Mouse (Mus musculus) left cerebral cortex, postnatal 4 days (tissue): ENCODE measurements around the gene Ikbkg. TPM values are rescaled to one million over a fixed set of nuclear protein-coding genes. Genes with fewer than 3 reads are reported as not detected.
"Not testable (repeated sequence)": the region's sequence is repeated elsewhere in the genome, so short reads cannot be mapped to it uniquely, and the experiment has no call there.

Experiments
- DNase-seq: peaks from one replicate; pipeline ENCODE4 v3.0.0-alpha.2; 2022
- intact Hi-C: fragments of 180-260 bp; cut with DNase I; formaldehyde crosslinking; loops from one replicate; pipeline ENCODE4 v1.15.1; 2025
- total RNA-seq, 2 experiments: library from RNA; stranded (reverse); gene quantifications; 2 replicates each; pipeline ENCODE4 v1.2.3; 2021

Ikbkg gene
- total RNA-seq = 10 to 100 TPM; 25.9 to 34.0 TPM

- intact Hi-C loops = loop anchor here (5.0 kb wide), 1 partner anchor 65 kb away; the partner anchor contains the start of gene Plxna3
- DNase-seq = peak; percentile 85
These were observed at the start of gene Ikbkg, which contains the start of gene Fam3a for GRCm38 (mm10) chrX:74392535-74393443. Ikbkg (plus strand) TSS chrX:74393290. Fam3a (minus strand) TSS chrX:74393272.

GRCm38 (mm10) chrX:74352645-74353466 is 40.2 kb upstream of the Ikbkg start:
- intact Hi-C loops = no loop called here
- DNase-seq = no peak

- intact Hi-C loops = no loop called here
- peak; percentile 84 for DNase-seq
These were observed 39.7 kb upstream of the Ikbkg start, which contains the start of gene Lage3 for GRCm38 (mm10) chrX:74353467-74353770. Lage3 (minus strand) TSS chrX:74353618.

- intact Hi-C loops, DNase-seq: not testable (repeated sequence)
These were observed 36.0 kb upstream of the Ikbkg start for GRCm38 (mm10) chrX:74357069-74357468.

GRCm38 (mm10) chrX:74359171-74359570 is 33.9 kb upstream of the Ikbkg start:
- intact Hi-C loops = no loop called here
- no peak for DNase-seq

- intact Hi-C loops = no loop called here
- DNase-seq = no peak
These were observed 25.6 kb upstream of the Ikbkg start for GRCm38 (mm10) chrX:74367512-74367911.

GRCm38 (mm10) chrX:74368209-74368909 is 24.7 kb upstream of the Ikbkg start:
- peak; percentile 65 for DNase-seq
- intact Hi-C loops = no loop called here

GRCm38 (mm10) chrX:74372888-74373549 is 20.1 kb upstream of the Ikbkg start, which contains the start of the genes Ubl4a and Slc10a3:
Ubl4a (minus strand) TSS chrX:74373218.
Slc10a3 (minus strand) TSS chrX:74373349.
- peak; percentile 78 for DNase-seq
- intact Hi-C loops = loop anchor here (2.0 kb wide), 1 partner anchor 50 kb away; no protein-coding TSS in a partner anchor

GRCm38 (mm10) chrX:74384451-74384850 is 8.6 kb upstream of the Ikbkg start:
- intact Hi-C loops = no loop called here
- DNase-seq = no peak

- intact Hi-C loops = no loop called here
- no peak for DNase-seq
These were observed 4.9 kb upstream of the Ikbkg start for GRCm38 (mm10) chrX:74388153-74388552.

- intact Hi-C loops = no loop called here
- no peak for DNase-seq
These were observed 7.0 kb downstream of the Ikbkg start for GRCm38 (mm10) chrX:74400136-74400535.

GRCm38 (mm10) chrX:74408340-74408739 is 15.2 kb downstream of the Ikbkg start:
- intact Hi-C loops = no loop called here

GRCm38 (mm10) chrX:74413377-74413776 is 20.3 kb downstream of the Ikbkg start:
- intact Hi-C loops = loop anchor here (5.0 kb wide), 1 partner anchor 166 kb away; the partner anchor contains the start of gene Flna
- DNase-seq = peak; percentile 54

More at GRCm38 (mm10) chrX:74408340-74408739, 15.2 kb downstream of the Ikbkg start:
- no peak for DNase-seq

- DNase-seq = no peak
- intact Hi-C loops = no loop called here
These were observed 31.4 kb downstream of the Ikbkg start for GRCm38 (mm10) chrX:74424443-74424842.

GRCm38 (mm10) chrX:74425195-74425594 is 32.1 kb downstream of the Ikbkg start:
- no peak for DNase-seq
- intact Hi-C loops = no loop called here

- DNase-seq = no peak
- intact Hi-C loops = no loop called here
These were observed 33.2 kb downstream of the Ikbkg start for GRCm38 (mm10) chrX:74426256-74426655.

GRCm38 (mm10) chrX:74427116-74427515 is 34.0 kb downstream of the Ikbkg start:
- intact Hi-C loops = no loop called here
- DNase-seq = no peak

GRCm38 (mm10) chrX:74428146-74428825 is 35.2 kb downstream of the Ikbkg start:
- peak; percentile 2 for DNase-seq

GRCm38 (mm10) chrX:74428826-74429276 is 35.8 kb downstream of the Ikbkg start, which contains the start of gene G6pdx:
G6pdx (minus strand) TSS chrX:74429194.
- intact Hi-C loops = no loop called here
- peak; percentile 89 for DNase-seq

More at GRCm38 (mm10) chrX:74428146-74428825, 35.2 kb downstream of the Ikbkg start:
- intact Hi-C loops = no loop called here
